Comparison of ENCODE assay signal across 1 mouse cellular context in the genomic region with DNA sequence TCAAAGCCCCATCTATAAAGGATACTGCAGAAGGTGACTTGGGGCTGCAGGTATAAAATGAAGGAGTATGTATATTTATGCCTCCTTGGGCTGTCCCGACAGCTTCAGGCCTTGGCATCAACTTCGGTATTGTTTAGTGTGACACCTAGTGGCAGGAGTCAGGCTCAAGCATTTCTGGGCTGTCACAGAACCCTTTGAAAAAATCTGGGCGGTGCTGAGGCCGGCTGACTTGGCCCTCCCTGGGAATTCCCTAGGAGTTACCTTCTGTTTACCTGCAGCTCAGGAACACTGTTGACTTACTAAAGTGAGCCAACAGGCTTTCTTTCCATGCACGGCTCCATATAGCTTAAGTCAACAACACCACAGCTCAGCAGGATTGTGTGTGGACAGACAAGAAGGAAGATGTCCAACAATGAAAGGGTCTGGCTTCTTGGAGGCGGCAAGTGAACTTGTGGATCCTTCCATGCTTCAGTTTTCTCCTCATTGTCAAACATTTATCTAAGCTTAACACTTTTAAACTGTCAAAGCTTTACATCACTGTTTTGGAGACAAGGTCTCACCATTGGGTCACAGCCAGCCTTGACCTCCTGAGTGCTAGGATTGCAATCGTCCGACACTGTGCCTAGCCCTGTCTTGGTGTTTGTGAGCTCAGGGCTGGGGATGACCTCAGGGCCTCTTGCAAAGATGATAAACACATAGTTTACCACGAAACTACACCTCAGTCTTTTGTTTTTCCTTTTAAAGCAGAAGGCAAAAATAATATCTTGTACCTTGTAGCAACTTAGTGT.
TF ChIP-seq lines count a peak whose summit lies in the region.

No protein-coding gene starts in this region.

TF ChIP-seq in CH12.LX, 34 proteins besides CTCF, POLR2A, EP300 and RAD21 (continued from another document):
- TF ChIP-seq POLR2AphosphoS2 (IDR thresholded peaks at IDR 0.05; ENCODE audit: low read depth, low read length) = no peak
- TF ChIP-seq ZNF384 (IDR thresholded peaks at IDR 0.05; ENCODE audit: low read depth, low read length) = peak; percentile 84
- 0 out of 2 replicates have a peak, but pooled peaks have one; percentile 31 for TF ChIP-seq NELFE (IDR thresholded peaks at IDR 0.05; ENCODE audit: low read depth, low read length)
- TF ChIP-seq ETS1 (conservative IDR thresholded peaks at IDR 0.05; ENCODE audit: low read depth, low read length) = 0 out of 2 replicates have a peak, but pooled peaks have one; percentile 22
- TF ChIP-seq TCF12 (IDR thresholded peaks at IDR 0.05; ENCODE audit: low read depth, low read length) = no peak
- TF ChIP-seq SMC3 (IDR thresholded peaks at IDR 0.05; ENCODE audit: low read depth, low read length) = peak; percentile 97
- TF ChIP-seq PAX5 (IDR thresholded peaks at IDR 0.05; ENCODE audit: low read length) = no peak
- TF ChIP-seq CHD2 (IDR thresholded peaks at IDR 0.05; ENCODE audit: low read length) = no peak
- TF ChIP-seq MAFK (IDR thresholded peaks at IDR 0.05; ENCODE audit: insufficient replicate concordance, low read length) = no peak
- TF ChIP-seq ELF1 (IDR thresholded peaks at IDR 0.05; ENCODE audit: low read depth, low read length) = 0 out of 2 replicates have a peak, but pooled peaks have one; percentile 13
- TF ChIP-seq MEF2A (IDR thresholded peaks at IDR 0.05; ENCODE audit: borderline replicate concordance, low read depth, low read length) = peak; percentile 44; the same call in 1 of the 2 replicates
- TF ChIP-seq JUN (IDR thresholded peaks at IDR 0.05; ENCODE audit: insufficient read depth, low read depth, low read length) = 0 out of 2 replicates have a peak, but pooled peaks have one; percentile 11
- no peak for TF ChIP-seq RCOR1 (conservative IDR thresholded peaks at IDR 0.05; ENCODE audit: low read depth, low read length)
- no peak for TF ChIP-seq MXI1 (IDR thresholded peaks at IDR 0.05; ENCODE audit: low read depth, low read length)
- no peak for TF ChIP-seq GABPA (IDR thresholded peaks at IDR 0.05; ENCODE audit: insufficient replicate concordance, low read depth, low read length)
- TF ChIP-seq USF2 (conservative IDR thresholded peaks at IDR 0.05; ENCODE audit: low read depth, low read length) = no peak
- no peak for TF ChIP-seq ZMIZ1 (IDR thresholded peaks at IDR 0.05; ENCODE audit: low read depth, low read length)
- no peak for TF ChIP-seq E2F4 (IDR thresholded peaks at IDR 0.05; ENCODE audit: insufficient replicate concordance, low read depth, low read length)
- TF ChIP-seq JUND (conservative IDR thresholded peaks at IDR 0.05; ENCODE audit: low read depth, low read length) = 0 out of 2 replicates have a peak, but pooled peaks have one; percentile 17
